Mouse (Mus musculus) kidney, adult 2 months (tissue): ENCODE data around the gene Lyplal1.

Experiments used
- CTCF ChIP-seq: fragments of 200-500 bp; conservative IDR thresholded peaks from 2 replicates; pipeline ENCODE4 v1.5.1; 2011; ENCODE audit warnings: low read depth, mild to moderate bottlenecking, control low read depth, low read length, moderate library complexity, mixed read lengths; ENCODE audit not compliant: insufficient read depth, insufficient read length
- POLR2A ChIP-seq: fragments of 200-500 bp; IDR thresholded peaks from one replicate; pipeline ENCODE4 v1.6.1; 2011; ENCODE audit warnings: low read depth, low read length, control low read depth

DNA sequence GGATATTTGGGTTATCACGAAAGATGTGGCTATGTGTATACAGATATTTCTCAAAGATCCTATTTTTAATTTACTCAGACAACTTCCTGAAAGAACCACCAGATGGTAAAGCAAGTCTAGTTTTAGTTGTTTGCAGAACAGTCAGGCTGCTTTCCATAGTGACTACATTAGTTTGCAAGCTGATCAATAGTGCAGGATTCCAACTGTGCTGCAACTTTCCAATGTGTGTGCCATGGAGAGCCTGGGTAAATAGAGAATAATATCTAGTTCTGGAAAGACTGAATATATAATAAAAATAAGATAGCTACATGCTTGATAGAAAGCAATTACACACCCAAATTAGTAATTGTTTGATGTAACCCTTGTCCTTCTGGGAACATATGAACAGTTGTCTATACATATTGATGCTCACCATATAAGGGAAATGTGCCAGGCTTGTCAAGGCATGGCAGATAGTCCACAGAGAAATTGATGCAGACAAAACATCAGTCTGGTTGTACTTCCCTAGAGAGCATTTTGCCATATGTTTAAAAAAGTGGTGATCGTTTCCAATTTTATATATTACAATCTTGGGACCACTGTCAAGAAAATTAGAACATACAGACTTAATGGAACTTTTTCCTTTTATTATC lies 50.7 kb downstream of the Lyplal1 start:
- no peak for TF ChIP-seq POLR2A
- no peak for TF ChIP-seq CTCF
